Mouse (Mus musculus): ENCODE data around the gene Cyp3a44. TPM values are rescaled to one million over a fixed set of nuclear protein-coding genes. Genes with fewer than 3 reads are reported as not detected.
"Not testable (repeated sequence)": the region's sequence is repeated elsewhere in the genome, so short reads cannot be mapped to it uniquely, and the experiment has no call there.

The Cyp3a44 gene
- total RNA-seq (2021), result not detected

DNA sequence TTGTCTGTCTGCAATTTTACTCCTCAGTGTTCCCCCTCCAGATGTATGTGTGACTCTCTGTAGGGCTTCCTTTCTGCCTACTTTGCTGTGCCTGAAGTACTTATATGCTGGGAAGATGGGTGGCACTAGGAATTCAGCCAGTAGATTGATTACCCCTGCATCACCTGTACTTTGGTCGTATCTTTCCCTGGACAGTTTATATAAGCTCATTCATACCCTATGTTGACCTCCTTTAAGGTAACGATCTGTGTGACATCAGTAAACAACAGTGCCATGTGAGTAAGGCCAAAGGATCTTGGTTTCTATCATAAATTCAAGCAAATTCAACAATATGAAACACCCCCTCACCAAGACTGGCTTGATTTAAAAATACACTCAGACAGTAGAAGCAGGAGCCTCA, at the start of gene Cyp3a44:
Cyp3a44 (minus strand) TSS at position 79 of the 400 bp plus-strand sequence.
- DNase-seq (ENCODE audit: extremely low spot score in 1 of 2, low spot score in 1 of 2), result not testable (repeated sequence)

DNA sequence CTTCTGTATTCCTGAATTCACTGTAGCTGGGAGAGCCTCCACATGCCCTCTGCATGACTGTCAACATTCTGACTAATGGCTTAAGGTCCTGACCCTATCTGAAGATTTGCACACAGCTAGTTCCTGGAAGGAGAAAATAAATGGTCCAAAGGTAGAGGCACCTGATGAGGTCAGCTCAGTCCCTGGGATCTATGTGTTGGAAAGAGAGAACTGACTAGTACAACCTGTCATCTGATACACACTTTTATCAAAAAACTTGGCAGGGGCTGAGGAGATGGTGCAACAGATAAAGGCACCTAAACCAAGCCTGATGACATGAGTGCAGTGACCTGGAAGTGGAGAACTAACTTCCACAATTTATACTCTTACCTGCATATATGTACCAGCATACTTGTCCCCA, 5.4 kb downstream of the Cyp3a44 start:
- not testable (repeated sequence) for DNase-seq (ENCODE audit: extremely low spot score in 1 of 2, low spot score in 1 of 2)

DNA sequence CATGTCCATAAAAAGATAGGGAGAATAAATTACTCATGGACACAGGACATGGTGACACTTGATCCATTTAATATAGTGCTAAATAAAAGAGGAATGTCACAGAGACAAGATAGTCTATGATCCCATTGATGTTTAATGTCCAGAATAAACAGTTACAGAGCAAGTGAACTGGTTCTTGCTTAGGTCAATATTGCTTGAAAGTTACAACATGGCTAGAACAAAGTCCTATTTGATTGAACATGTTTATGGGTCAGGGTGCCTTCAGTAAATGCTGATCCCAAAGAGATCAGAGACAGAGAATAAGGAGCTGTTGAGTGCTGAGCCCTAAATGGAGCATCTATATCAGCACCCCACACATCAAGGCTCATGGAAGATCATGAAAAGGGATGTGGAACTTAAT, 12.4 kb downstream of the Cyp3a44 start:
- DNase-seq (ENCODE audit: extremely low spot score in 1 of 2, low spot score in 1 of 2), result not testable (repeated sequence)

DNA sequence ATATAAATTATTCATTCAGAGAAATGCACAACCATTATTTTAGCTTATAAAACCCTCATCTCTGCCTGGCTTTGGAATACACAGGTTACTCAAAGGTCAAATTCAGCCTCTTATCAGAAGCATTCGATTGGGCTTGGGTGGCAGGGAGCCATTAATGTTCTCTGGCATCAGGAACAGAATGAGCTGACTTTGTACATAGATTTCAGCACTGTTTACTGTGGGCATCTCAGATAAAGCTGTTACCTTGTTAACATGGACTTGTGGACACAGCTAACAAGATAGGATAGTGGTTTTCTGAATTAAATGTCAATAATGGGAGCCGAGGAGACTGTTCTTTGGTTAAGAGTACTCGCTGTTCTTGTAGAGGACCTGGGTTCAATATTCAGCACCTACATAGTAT, 68.2 kb downstream of the Cyp3a44 start:
- DNase-seq (ENCODE audit: extremely low spot score in 1 of 2, low spot score in 1 of 2), result not testable (repeated sequence)

Other genes with a start within 250 kb of the Cyp3a44 start
- not detected for gene Cyp3a41b, start 221.1 kb downstream of the Cyp3a44 start, total RNA-seq (2021)
- not detected for gene Cyp3a41a, start 85.7 kb downstream of the Cyp3a44 start, total RNA-seq (2021)
- gene Cyp3a11, start 74.1 kb upstream of the Cyp3a44 start, total RNA-seq (2021), result not detected
- gene Cyp3a25, start 203.7 kb upstream of the Cyp3a44 start, total RNA-seq (2021), result not detected

Data from layer of hippocampus, postnatal 25 days (tissue).